12 mouse cellular contexts compared by ENCODE assay signal in the genomic region with DNA sequence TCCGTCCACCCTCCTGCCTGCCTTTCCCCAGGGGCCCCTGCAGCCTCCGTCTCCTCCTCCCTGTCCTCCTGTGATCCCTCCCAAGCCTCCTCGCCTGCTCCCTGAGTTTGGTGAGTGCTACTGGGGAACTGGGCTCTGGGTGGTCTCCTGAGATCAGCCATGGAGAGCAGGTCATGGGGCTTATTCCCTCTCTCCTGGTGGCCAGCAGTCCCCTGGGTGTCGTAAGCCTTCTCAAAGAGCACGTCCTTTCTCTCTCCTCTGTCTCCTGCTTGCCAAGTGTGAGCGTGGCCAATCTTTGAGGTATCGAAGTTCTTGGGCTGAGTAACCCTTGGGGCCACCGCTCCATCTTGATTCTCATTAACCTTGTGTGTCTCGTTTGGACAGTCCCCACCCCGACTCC. TPM values are rescaled to one million over a fixed set of nuclear protein-coding genes. Genes with fewer than 3 reads are reported as not detected.
DNase-seq lines count a peak whose midpoint lies in the region; ATAC-seq and TF ChIP-seq lines count a peak whose summit lies in the region.
"Had no signal": no experiment of that assay in that cellular context is flagged by ENCODE, and none has a peak within 500 bp of the region (broad histone marks: within the 10 kb centered on the region; RNA-seq: fewer than 3 reads in every experiment).

No protein-coding gene starts in this region.

- H3K4me2 ChIP-seq in forebrain, embryonic 11.5 days (ENCODE audit: low read depth, low read length, severe bottlenecking) = no peak overlapping the region
- H3K4me2 ChIP-seq in liver, embryonic 12.5 days = peak overlapping the region; percentile 13; the same call in 1 of the 2 replicates

- no peak for TF ChIP-seq POLR2A in ES-Bruce4 (IDR thresholded peaks at IDR 0.05; ENCODE audit: insufficient read depth, low read length)

- no peak overlapping the region for H3K4me3 ChIP-seq in forebrain, embryonic 10.5 days
- no peak overlapping the region for H3K4me3 ChIP-seq in forebrain, embryonic 11.5 days (ENCODE audit: low read depth, low read length)
- no peak overlapping the region for H3K4me3 ChIP-seq in ES-Bruce4 (ENCODE audit: low read depth, low read length)
- H3K4me3 ChIP-seq in liver, embryonic 12.5 days = no peak overlapping the region

- no peak for TF ChIP-seq CTCF in ES-Bruce4 (IDR thresholded peaks at IDR 0.05; ENCODE audit: low read depth, low read length)

- no peak for ATAC-seq in forebrain, embryonic 11.5 days (replicated peaks; ENCODE audit: low FRiP score)
- no peak for ATAC-seq in liver, embryonic 12.5 days
- no peak for ATAC-seq in CD4-positive, CD25-positive, alpha-beta regulatory T cell, adult 4 months

- no peaks in the 10 kb centered on the region for H3K9me3 ChIP-seq in forebrain, embryonic 10.5 days
- H3K9me3 ChIP-seq in forebrain, embryonic 11.5 days (ENCODE audit: control insufficient read depth, low read length) = no peaks in the 10 kb centered on the region
- no peaks in the 10 kb centered on the region for H3K9me3 ChIP-seq in ES-Bruce4 (replicated peaks; ENCODE audit: control insufficient read depth, insufficient read depth, low read length, poor library complexity, severe bottlenecking)
- no peaks in the 10 kb centered on the region for H3K9me3 ChIP-seq in liver, embryonic 12.5 days (replicated peaks)

- WGBS in forebrain, embryonic 10.5 days = 71% methylated on average over 10 of the region's 10 CpGs
- 77% methylated on average over 10 of the region's 10 CpGs for WGBS in forebrain, embryonic 11.5 days
- 56% methylated on average over 10 of the region's 10 CpGs for WGBS in liver, embryonic 12.5 days (ENCODE audit: insufficient replicate concordance)

- H3K36me3 ChIP-seq in forebrain, embryonic 10.5 days (replicated peaks) = no peaks in the 10 kb centered on the region
- H3K36me3 ChIP-seq in forebrain, embryonic 11.5 days (ENCODE audit: control insufficient read depth, insufficient read depth, low read length) = no peaks in the 10 kb centered on the region
- no peaks in the 10 kb centered on the region for H3K36me3 ChIP-seq in ES-Bruce4 (ENCODE audit: control insufficient read depth, insufficient read depth, low read length, poor library complexity, severe bottlenecking)
- H3K36me3 ChIP-seq in liver, embryonic 12.5 days = peaks cover 41% of the 10 kb centered on the region

- H3K9ac ChIP-seq in forebrain, embryonic 11.5 days (ENCODE audit: low read length) = no peak overlapping the region
- H3K9ac ChIP-seq in ES-Bruce4 (ENCODE audit: low read depth, poor library complexity, severe bottlenecking) = no peak overlapping the region
- no peak overlapping the region for H3K9ac ChIP-seq in liver, embryonic 12.5 days

- TF ChIP-seq EP300 in ES-Bruce4 (IDR thresholded peaks at IDR 0.05; ENCODE audit: insufficient read depth, low read depth, low read length) = no peak

- H3K4me1 ChIP-seq in forebrain, embryonic 10.5 days = peaks cover 18% of the 10 kb centered on the region
- 0 out of 2 replicates have a peak, but pooled peaks cover 5% of the 10 kb centered on the region for H3K4me1 ChIP-seq in forebrain, embryonic 11.5 days (replicated peaks; ENCODE audit: control insufficient read depth, insufficient read depth, low read length)
- H3K4me1 ChIP-seq in ES-Bruce4 (ENCODE audit: control insufficient read depth, insufficient read depth, low read length) = peaks cover 4% of the 10 kb centered on the region
- H3K4me1 ChIP-seq in liver, embryonic 12.5 days = peaks cover 51% of the 10 kb centered on the region

- H3K27ac ChIP-seq in forebrain, embryonic 10.5 days = peak overlapping the region; percentile 67
- no peak overlapping the region for H3K27ac ChIP-seq in forebrain, embryonic 11.5 days (ENCODE audit: low read depth, low read length)
- peak overlapping the region; percentile 9; the same call in 1 of the 2 replicates for H3K27ac ChIP-seq in ES-Bruce4 (ENCODE audit: insufficient read depth, low read length)
- H3K27ac ChIP-seq in liver, embryonic 12.5 days = peak overlapping the region; percentile 57

- H3K27me3 ChIP-seq in forebrain, embryonic 10.5 days (ENCODE audit: poor library complexity, severe bottlenecking) = no peaks in the 10 kb centered on the region
- no peaks in the 10 kb centered on the region for H3K27me3 ChIP-seq in forebrain, embryonic 11.5 days (ENCODE audit: control insufficient read depth, insufficient read depth, low read length)
- H3K27me3 ChIP-seq in ES-Bruce4 (ENCODE audit: control insufficient read depth, insufficient read depth, low read length, poor library complexity, severe bottlenecking) = no peaks in the 10 kb centered on the region
- H3K27me3 ChIP-seq in liver, embryonic 12.5 days (replicated peaks) = no peaks in the 10 kb centered on the region

- no peak for DNase-seq in forebrain, embryonic 10.5 days (ENCODE audit: extremely low spot score, low spot score)
- DNase-seq in forebrain, embryonic 11.5 days (ENCODE audit: low spot score) = no peak
- peak; percentile 53 to 70 for DNase-seq in kidney, postnatal 4 days
- no peak for DNase-seq in kidney, adult 8-10 months
- no peak for DNase-seq in spleen, postnatal 10 days (ENCODE audit: low spot score in 2 of 2)
- DNase-seq: adrenal gland, postnatal 25 days; cerebellum, adult 9-11 months; left cerebral cortex, postnatal 4 days; thymus, postnatal 4 days had no signal

RNA-seq across cellular contexts. Expression of a gene that starts 25.8 kb away (rescaled TPM):
- polyA plus RNA-seq in forebrain, embryonic 10.5 days (2016; fragmentation: Nextera tagmentation; extraction: Ambion mirVana) = not detected in 2 replicates
- polyA plus RNA-seq in forebrain, embryonic 11.5 days (2014; fragmentation: Nextera tagmentation; extraction: Ambion mirVana) = not detected in 2 replicates
- polyA plus RNA-seq in ES-Bruce4 (2011; ENCODE audit: insufficient read depth, insufficient read length, low read depth, missing spikeins) = 1.7 TPM in 1 of 2 replicates, not detected in the other
- not detected in 2 replicates for polyA plus RNA-seq in liver, embryonic 12.5 days (2016; fragmentation: Nextera tagmentation; extraction: Ambion mirVana)
- 10 to 100 TPM in 1 of 2 experiments, not detected in 1; 33.3 TPM for polyA plus RNA-seq in CD4-positive, CD25-positive, alpha-beta regulatory T cell, adult 4 months (2017; shearing (Covaris generic))

RNA-seq across cellular contexts. Expression of a gene that starts 36.6 kb away (rescaled TPM):
- polyA plus RNA-seq in forebrain, embryonic 10.5 days (2016; fragmentation: Nextera tagmentation; extraction: Ambion mirVana) = 16.2 and 16.3 TPM in 2 replicates
- polyA plus RNA-seq in forebrain, embryonic 11.5 days (2014; fragmentation: Nextera tagmentation; extraction: Ambion mirVana) = 18.6 and 22.7 TPM in 2 replicates
- polyA plus RNA-seq in ES-Bruce4 (2011; ENCODE audit: insufficient read depth, insufficient read length, low read depth, missing spikeins) = 2.9 TPM in 1 of 2 replicates, not detected in the other
- polyA plus RNA-seq in liver, embryonic 12.5 days (2016; fragmentation: Nextera tagmentation; extraction: Ambion mirVana) = 11.9 and 12.0 TPM in 2 replicates
- polyA plus RNA-seq in CD4-positive, CD25-positive, alpha-beta regulatory T cell, adult 4 months (2017; shearing (Covaris generic)) = 10 to 100 TPM; 23.0 to 83.7 TPM

RNA-seq across cellular contexts. Expression of a gene that starts 37.1 kb away (rescaled TPM):
- polyA plus RNA-seq in forebrain, embryonic 10.5 days (2016; fragmentation: Nextera tagmentation; extraction: Ambion mirVana) = 11.7 and 12.9 TPM in 2 replicates
- polyA plus RNA-seq in forebrain, embryonic 11.5 days (2014; fragmentation: Nextera tagmentation; extraction: Ambion mirVana) = 10.5 and 14.5 TPM in 2 replicates
- polyA plus RNA-seq in ES-Bruce4 (2011; ENCODE audit: insufficient read depth, insufficient read length, low read depth, missing spikeins) = 28.2 and 31.5 TPM in 2 replicates
- polyA plus RNA-seq in liver, embryonic 12.5 days (2016; fragmentation: Nextera tagmentation; extraction: Ambion mirVana) = 20.5 and 24.6 TPM in 2 replicates
- 10 to 100 TPM; 35.9 to 67.2 TPM for polyA plus RNA-seq in CD4-positive, CD25-positive, alpha-beta regulatory T cell, adult 4 months (2017; shearing (Covaris generic))

Comparison
In these comparisons a context has a peak if more than half of its experiments do, and no peak if none do; other contexts are left out.
1. DNase-seq: peak in kidney, postnatal 4 days (2 of 2); none in forebrain, embryonic 10.5 days (single experiment), forebrain, embryonic 11.5 days (single experiment), kidney, adult 8-10 months (0 of 2) and spleen, postnatal 10 days (0 of 2).